13 mouse cellular contexts compared by ENCODE assay signal in the genomic region with DNA sequence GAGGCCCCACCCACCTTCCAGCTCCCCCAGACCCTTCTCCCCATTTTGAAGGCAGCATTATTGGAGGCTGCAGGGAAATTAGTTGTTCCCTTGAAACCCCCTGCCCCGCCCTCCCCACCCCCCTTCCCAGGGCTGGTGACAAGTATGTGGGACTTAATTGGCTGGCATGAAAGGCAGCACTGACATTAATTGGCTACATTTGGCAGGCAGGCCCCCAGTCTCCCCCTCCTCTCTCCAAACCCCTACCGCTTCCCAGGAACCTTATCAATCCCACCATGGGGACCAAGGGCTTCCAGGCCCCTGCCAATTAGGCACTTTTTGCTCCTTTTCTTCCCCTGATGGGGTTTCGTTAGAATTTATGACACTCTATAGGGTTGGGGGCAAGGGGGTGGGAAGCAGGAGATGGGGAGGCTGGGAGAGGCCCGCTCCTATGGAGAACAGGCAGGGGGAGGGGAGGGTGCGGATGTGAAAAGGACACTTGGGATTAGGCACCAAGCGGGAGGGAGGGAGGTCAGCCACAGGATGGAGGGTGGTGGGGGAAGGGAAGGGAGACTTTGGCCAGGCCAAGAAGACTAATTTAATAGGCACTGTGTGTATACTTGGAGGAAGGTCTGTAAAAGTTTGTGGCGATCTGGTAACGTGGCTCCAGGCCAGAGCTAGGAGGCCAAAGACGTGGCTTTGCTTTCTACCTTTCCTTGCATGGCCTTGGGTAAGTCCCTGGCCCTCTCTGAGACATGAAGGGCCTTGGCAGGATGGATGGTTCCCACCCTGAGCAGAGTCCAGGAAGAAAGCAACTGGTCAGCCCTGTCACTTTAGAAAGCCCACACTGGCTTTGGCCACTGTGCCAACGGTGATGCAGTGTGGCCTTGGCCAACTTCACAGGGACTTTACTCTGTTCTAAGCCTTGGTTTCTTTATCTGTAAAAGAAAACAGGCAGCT. TPM values are rescaled to one million over a fixed set of nuclear protein-coding genes. Genes with fewer than 3 reads are reported as not detected.
DNase-seq lines count a peak whose midpoint lies in the region; ATAC-seq and TF ChIP-seq lines count a peak whose summit lies in the region.
"Had no signal": no experiment of that assay in that cellular context is flagged by ENCODE, and none has a peak within 500 bp of the region (broad histone marks: within the 10 kb centered on the region; RNA-seq: fewer than 3 reads in every experiment).

No protein-coding gene starts in this region.

- no peak overlapping the region for H3K4me2 ChIP-seq in forebrain, embryonic 12.5 days
- H3K4me2 ChIP-seq in limb, embryonic 12.5 days: no peak overlapping the region
- H3K4me2 ChIP-seq: liver, embryonic 12.5 days had no signal

- DNase-seq in heart, adult 11 months: peak; percentile 90
- no peak for DNase-seq in heart, adult 8-10 months (ENCODE audit: low spot score)
- DNase-seq in adrenal gland, adult (ENCODE audit: inconsistent age in 2 of 2, low spot score in 1 of 2): peak; percentile 77 to 88
- no peak for DNase-seq in lung, adult 2 months
- no peak for DNase-seq in thymus, adult 2 months
- no peak for DNase-seq in layer of hippocampus, adult 9-10 months (ENCODE audit: low spot score)
- DNase-seq: layer of hippocampus, adult 9-11 months; lung, postnatal 36 days; right cerebral cortex, postnatal 4 days had no signal

- H3K36me3 ChIP-seq in forebrain, embryonic 12.5 days (replicated peaks): no peaks in the 10 kb centered on the region
- no peaks in the 10 kb centered on the region for H3K36me3 ChIP-seq in limb, embryonic 12.5 days
- no peaks in the 10 kb centered on the region for H3K36me3 ChIP-seq in thymus, adult 2 months (ENCODE audit: control insufficient read depth, insufficient read depth, low read length)
- H3K36me3 ChIP-seq: heart, embryonic 10.5 days; liver, embryonic 12.5 days had no signal

- WGBS in forebrain, embryonic 12.5 days: 31% methylated on average over 9 of the region's 10 CpGs
- 19% methylated on average over 10 of the region's 10 CpGs for WGBS in limb, embryonic 12.5 days
- WGBS in lung, adult 2 months: 75% methylated on average over 10 of the region's 10 CpGs
- WGBS in thymus, adult 2 months: 89% methylated on average over 10 of the region's 10 CpGs

- H3K9me3 ChIP-seq in forebrain, embryonic 12.5 days: no peaks in the 10 kb centered on the region
- no peaks in the 10 kb centered on the region for H3K9me3 ChIP-seq in limb, embryonic 12.5 days
- H3K9me3 ChIP-seq: heart, embryonic 10.5 days; liver, embryonic 12.5 days had no signal

- peaks cover 16% of the 10 kb centered on the region for H3K4me1 ChIP-seq in forebrain, embryonic 12.5 days
- peaks cover 15% of the 10 kb centered on the region; the same call in 1 of the 2 replicates for H3K4me1 ChIP-seq in limb, embryonic 12.5 days (replicated peaks)
- no peaks in the 10 kb centered on the region for H3K4me1 ChIP-seq in lung, adult 2 months (ENCODE audit: control insufficient read depth, insufficient read depth, low read length)
- no peaks in the 10 kb centered on the region for H3K4me1 ChIP-seq in thymus, adult 2 months (replicated peaks; ENCODE audit: control insufficient read depth, insufficient read depth, low read length)
- H3K4me1 ChIP-seq: liver, embryonic 12.5 days had no signal

- H3K4me3 ChIP-seq in forebrain, embryonic 12.5 days (replicated peaks): no peak overlapping the region
- H3K4me3 ChIP-seq in limb, embryonic 12.5 days (replicated peaks): no peak overlapping the region
- no peak overlapping the region for H3K4me3 ChIP-seq in lung, adult 2 months (replicated peaks; ENCODE audit: extremely low read depth, low read depth, low read length)
- H3K4me3 ChIP-seq in thymus, adult 2 months (ENCODE audit: control insufficient read depth, insufficient read depth, low read length): no peak overlapping the region
- H3K4me3 ChIP-seq: heart, embryonic 10.5 days; liver, embryonic 12.5 days had no signal

- no peak for TF ChIP-seq POLR2A in lung, adult 2 months (IDR thresholded peaks at IDR 0.05; ENCODE audit: borderline replicate concordance, extremely low read depth, low read depth, low read length)
- TF ChIP-seq POLR2A in thymus, adult 2 months (IDR thresholded peaks at IDR 0.05; ENCODE audit: control insufficient read depth, extremely low read depth, insufficient read depth, low read length, poor library complexity): no peak

- peaks cover 75% of the 10 kb centered on the region for H3K27me3 ChIP-seq in forebrain, embryonic 12.5 days
- H3K27me3 ChIP-seq in limb, embryonic 12.5 days: peaks cover 77% of the 10 kb centered on the region
- H3K27me3 ChIP-seq in thymus, adult 2 months (ENCODE audit: control insufficient read depth, insufficient read depth, low read length): no peaks in the 10 kb centered on the region

- peak; percentile 83 for ATAC-seq in forebrain, embryonic 12.5 days (ENCODE audit: low FRiP score)
- ATAC-seq in limb, embryonic 12.5 days (ENCODE audit: insufficient number of reproducible peaks, insufficient read depth, low FRiP score, low TSS enrichment, low read depth): peak; percentile 60; the same call in 1 of the 2 replicates
- ATAC-seq: liver, embryonic 12.5 days had no signal

- peak overlapping the region; percentile 80 for H3K27ac ChIP-seq in forebrain, embryonic 12.5 days
- peak overlapping the region; percentile 25; the same call in 1 of the 2 replicates for H3K27ac ChIP-seq in limb, embryonic 12.5 days
- H3K27ac ChIP-seq in thymus, adult 2 months (ENCODE audit: control insufficient read depth, insufficient read depth, low read length): no peak overlapping the region
- H3K27ac ChIP-seq: heart, embryonic 10.5 days; liver, embryonic 12.5 days had no signal

- no peak for TF ChIP-seq CTCF in lung, adult 2 months (IDR thresholded peaks at IDR 0.05; ENCODE audit: insufficient read depth, low read length)
- no peak for TF ChIP-seq CTCF in thymus, adult 2 months (IDR thresholded peaks at IDR 0.05; ENCODE audit: borderline replicate concordance, control insufficient read depth, extremely low read depth, insufficient read depth, low read length, poor library complexity)

- H3K9ac ChIP-seq in forebrain, embryonic 12.5 days: no peak overlapping the region
- H3K9ac ChIP-seq in limb, embryonic 12.5 days (replicated peaks): no peak overlapping the region
- H3K9ac ChIP-seq: liver, embryonic 12.5 days had no signal

RNA-seq across cellular contexts. Expression of a gene that starts 50.8 kb away (rescaled TPM):
- 10 to 100 TPM; 15.8 to 18.7 (median 16.4) TPM for total RNA-seq in heart, adult 8-10 months (2022)
- polyA plus RNA-seq in forebrain, embryonic 12.5 days (2016; fragmentation: Nextera tagmentation; extraction: Ambion mirVana): 99.2 and 106 TPM in 2 replicates
- polyA plus RNA-seq in limb, embryonic 12.5 days (2016; fragmentation: Nextera tagmentation; extraction: Ambion mirVana): 58.3 and 62.7 TPM in 2 replicates
- polyA plus RNA-seq in lung, adult 2 months (2012; rRNA removed): 81.4 and 132 TPM in 2 replicates
- 8.9 and 9.6 TPM in 2 replicates for polyA plus RNA-seq in thymus, adult 2 months (2012; rRNA removed)

Comparison
In these comparisons a context has a peak if more than half of its experiments do, and no peak if none do; other contexts are left out.
1. DNase-seq: peak in heart, adult 11 months (single experiment) and adrenal gland, adult (2 of 2); none in heart, adult 8-10 months (single experiment), lung, adult 2 months (single experiment), thymus, adult 2 months (single experiment) and layer of hippocampus, adult 9-10 months (single experiment).